Mouse (Mus musculus) lung, postnatal 36 days (tissue): ENCODE measurements at regions not wholly inside any gene's neighbourhood (a gene's known extent, or its start where the extent isn't known, plus 50 kb on each side); places are given as distances from the start of the nearest gene placed in this dataset.
A peak's percentile ranks its signal among the peaks of the same experiment; 100 is the strongest.

ENCODE experiments used
- DNase-seq: peaks from one replicate; pipeline ENCODE4 v3.0.0; 2022; ENCODE audit warnings: mixed read lengths

DNA sequence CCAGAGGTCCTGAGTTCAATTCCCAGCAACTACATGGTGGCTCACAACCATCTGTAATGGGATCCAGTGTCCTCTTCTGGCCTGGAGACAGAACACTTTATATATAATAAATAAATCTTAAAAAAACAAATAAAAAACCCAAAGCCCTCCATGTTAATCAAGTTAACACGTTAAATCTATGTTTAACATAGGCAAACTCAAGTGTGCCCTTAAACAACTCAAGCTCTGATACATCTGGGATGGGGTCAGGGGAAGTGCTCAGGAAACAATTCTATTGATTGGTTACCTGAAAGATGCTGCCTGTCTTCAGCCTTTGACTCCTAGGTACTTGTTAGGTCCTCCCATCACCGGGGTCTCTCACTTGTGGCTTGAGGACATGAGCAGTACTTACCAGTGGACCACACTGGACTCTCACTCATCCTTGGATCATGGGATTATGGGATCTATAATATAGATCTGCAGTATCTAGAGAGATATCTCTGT, 89.1 kb upstream of the Cpm start:
- DNase-seq: no peak

GRCm38 (mm10) chr10:117539532-117539931, 89.8 kb upstream of the Cpm start:
- DNase-seq: no peak

DNA sequence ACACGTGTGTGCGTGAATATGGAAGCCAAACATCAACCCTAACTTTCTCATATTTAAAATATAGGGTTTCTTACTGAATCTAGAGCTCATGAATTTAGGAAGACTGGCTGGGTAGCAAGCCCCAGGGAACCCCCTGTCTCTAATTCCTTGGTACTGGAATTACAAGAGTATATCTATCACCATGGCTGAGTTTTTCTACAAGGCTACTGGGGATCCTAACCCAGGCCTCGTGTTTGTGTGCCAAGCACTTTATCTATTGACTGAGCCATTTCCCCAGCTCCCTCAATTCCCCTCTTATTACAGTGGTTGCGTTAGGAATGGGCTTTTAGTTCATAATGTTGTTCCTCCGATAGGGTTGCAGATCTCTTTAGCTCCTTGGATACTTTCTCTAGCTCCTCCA, 90.6 kb upstream of the Cpm start:
- DNase-seq: no peak

DNA sequence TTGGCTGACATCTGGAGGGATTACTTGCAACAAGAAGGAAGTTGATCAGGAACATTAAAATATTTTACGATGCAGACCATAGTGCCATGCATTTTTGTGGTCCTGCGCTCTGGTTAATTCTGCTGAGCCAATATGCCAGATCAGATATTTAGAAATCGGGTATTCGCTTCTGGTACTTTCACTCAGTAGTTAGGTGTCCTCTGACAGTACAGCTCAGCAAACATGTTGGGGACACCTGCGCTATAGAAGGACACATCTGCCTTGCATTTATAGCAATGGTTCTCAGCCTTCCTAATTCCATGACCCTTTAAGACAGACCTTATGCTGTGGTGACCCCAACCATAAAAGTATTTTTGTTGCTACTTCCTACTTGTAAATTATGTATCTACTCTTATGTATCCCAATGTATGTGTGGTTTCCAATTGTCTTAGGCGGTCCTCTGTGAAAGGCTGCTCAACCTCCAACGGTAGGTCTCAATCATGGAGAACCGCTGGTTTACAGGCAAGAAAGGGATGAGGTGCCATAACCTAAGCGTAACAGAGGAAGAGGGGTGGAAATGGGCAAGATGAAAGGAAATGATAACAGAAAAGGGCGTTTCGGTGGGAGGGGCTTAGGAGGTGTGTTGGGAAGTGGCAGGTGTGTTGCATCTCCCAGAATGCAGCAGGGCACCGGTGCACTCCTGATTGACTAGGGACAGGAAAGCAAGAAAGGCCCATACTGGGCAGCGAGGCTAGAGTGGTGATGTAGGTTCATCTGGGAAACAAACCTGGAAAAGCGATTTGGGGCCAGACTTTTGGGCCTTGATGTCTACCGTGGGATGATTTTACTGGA, 92.3 kb upstream of the Cpm start:
- DNase-seq: no peak

DNA sequence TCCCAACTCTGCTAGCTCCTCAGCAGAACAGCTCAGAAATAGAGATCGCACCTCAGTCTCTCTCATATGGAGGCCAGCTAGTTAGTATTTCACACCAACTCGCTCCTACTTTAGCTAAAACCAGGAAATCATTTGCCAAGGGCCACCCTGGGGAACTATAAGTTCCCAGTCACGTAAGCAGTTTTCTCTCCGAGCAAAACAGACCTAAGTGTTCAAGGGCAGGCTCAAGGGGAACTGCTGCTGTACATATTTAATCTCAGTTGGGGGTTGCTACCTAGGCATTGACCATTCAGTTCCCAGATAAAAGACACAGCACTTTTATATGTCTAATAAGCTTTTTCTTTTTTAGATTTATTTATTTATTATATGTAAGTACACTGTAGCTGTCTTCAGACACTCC, 93.5 kb upstream of the Cpm start:
- no peak for DNase-seq

GRCm38 (mm10) chr10:117534992-117535719, 94.1 kb upstream of the Cpm start:
- DNase-seq: no peak

- DNase-seq: no peak
Measured at GRCm38 (mm10) chr10:117534478-117534877, 94.8 kb upstream of the Cpm start.

DNA sequence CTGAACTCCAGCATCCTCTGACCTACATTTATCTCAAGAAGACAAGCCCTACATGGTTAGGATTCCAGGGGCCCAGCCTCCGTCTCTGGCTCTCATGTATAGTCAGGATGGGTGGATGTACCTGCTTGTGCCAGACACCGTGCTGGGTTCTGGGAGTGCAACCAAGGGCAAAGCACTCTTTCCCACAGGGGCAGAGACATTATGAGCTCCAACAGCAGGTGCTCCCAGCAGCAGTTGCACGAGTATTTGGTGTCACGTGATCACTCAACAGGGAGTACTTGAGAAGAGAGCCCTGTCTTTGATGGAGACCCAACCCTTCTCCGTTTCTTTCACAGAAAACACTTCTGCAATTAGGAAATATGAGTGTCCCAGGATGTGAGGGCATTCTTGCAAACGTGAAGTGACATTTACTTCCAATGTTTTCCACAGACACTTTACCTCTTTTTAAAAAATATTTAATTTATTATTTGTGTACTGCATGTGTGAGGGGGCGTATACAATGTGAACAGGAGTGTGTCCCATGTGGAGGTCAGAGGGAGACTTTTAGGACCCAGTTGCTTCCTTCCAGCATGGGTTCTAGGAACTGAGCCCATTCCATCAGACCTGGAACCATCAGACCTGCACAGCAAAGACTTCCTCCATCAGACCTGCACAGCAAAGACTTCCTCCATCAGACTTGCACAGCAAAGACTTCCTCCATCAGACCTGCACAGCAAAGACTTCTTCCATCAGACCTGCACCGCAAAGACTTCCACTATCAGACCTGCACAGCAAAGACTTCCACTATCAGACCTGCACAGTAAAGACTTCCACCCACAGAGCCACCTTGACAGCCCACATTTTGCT, 95.5 kb upstream of the Cpm start:
- peak; percentile 36 for DNase-seq

DNA sequence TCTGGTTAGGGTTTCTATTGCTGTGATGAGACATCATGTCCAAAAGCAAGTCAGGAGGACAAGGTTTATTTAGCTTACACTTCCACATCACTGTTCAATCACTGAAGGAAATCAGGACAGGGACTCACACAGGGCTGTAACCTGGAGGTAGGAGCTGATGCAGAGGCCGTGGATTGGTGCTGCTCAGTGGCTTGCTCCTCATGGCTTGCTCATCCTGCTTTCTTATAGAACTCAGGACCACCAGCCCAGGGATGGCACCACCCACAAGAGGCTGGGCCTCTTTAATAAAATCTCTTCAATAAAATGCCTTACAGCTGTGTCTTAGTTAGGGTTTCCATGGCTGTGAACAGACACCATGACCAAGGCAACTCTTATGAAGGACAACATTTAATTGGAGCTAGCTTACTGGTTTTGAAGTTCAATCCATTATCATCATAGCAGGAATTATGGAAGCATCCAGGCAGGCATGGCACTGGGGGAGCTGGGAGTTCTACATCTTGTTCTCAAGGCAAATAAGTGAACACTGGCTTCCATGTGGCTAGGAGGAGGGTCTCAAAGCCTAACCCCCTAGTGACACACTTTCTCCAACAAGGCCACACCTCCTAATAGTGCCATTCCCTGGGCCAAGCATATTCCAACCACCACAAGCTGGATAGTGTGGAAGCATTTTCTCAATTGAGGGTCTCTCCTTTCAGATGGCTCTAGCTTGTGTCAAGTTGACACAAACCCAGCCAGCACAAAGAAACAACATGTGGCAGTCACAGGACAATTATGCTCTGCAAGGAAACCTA, 96.4 kb upstream of the Cpm start:
- DNase-seq: no peak

GRCm38 (mm10) chr10:117531798-117532747, 97.2 kb upstream of the Cpm start:
- peak; percentile 12 for DNase-seq

GRCm38 (mm10) chr10:117530859-117531602, 98.3 kb upstream of the Cpm start:
- DNase-seq: peak; percentile 26

DNA sequence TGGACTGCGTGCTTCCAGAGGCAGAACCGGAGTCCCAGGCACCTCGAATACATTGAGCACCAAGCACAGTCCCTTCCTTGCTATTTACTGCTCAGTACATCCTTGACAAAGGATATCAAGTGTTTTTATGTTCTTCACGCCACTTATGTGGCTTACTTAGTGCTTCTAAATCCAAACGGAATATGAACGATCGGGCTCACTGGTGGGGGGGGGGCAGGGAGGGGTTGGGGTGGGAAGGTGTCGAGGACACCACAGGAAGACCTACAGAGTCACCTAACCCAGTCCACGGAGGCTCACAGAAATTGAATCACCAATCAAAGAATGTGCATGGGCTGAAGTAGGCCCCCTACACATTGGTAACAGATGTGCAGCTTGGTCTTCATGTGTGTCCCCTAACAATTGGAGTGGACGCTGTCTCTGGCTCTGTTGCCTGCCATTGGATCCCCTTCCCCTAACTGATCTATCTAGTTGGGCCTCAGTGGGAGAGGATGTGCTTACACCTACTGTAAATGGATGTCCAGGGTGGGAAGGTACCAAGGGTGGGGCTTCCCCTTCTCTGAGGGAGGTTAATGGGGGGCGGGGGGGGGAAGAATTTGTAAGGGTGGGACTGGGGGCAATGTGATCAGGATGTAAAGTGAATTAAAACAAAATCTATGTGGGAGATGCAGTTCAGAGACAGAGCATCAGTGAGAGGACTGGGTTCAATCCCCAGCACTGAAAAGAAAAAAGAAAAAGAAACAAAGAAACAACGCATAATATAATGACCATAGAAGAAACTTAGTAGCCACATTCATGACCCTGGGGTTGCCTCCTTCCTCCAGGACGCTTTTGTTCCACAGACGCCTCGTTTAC, 99.1 kb upstream of the Cpm start:
- DNase-seq: no peak

GRCm38 (mm10) chr10:117529269-117530006, 99.9 kb upstream of the Cpm start:
- DNase-seq: no peak

DNA sequence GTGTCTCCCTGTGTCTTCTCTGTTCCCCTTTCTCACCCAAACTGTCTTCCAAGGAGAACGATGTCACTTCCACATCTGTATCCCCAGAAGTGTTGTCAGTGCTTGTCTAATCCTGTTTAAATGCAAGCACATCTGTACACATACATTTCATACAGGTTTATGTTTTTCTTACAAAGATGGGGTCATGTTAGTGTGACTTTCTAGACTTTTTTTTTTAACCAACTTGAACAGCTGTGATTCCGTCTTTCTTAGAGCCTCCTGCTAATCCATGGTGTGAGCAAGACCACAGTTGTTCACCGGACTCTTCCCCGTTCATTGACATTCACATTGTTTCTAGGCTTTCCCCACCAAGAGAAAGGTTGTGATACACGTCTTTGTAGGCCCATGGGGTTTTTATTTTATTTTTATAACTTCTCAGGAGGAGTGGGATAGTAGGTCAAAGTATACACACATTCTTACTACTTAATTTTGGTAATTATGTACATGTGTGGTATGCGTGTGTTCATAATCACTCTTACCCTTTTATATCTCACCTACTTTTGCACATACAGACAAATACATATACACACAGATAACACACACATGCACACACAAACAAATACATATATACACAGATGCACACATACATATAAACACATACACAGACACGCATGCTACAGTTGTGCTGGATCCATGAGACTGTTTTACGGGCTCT, 100.6 kb upstream of the Cpm start:
- DNase-seq: no peak

DNA sequence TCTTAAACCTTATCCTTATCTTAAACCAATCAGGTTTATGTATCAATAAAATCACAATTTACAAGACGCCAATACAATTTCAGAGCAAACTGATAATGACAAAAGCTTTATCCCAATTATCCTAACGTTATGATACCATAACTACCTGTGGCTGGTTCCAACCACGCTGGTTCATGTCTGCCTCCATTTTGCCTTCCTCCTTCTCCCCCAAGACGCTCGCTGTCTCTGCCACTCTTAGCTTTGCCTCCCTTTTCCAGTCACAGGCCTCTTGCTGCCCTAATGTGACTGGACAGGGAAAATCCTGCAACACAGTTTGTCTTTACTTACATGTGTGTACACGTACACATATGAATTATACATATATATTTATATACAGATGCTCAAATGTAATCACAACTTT, 101.3 kb upstream of the Cpm start:
- DNase-seq: no peak

GRCm38 (mm10) chr10:117527243-117527642, 102.1 kb upstream of the Cpm start:
- DNase-seq: no peak

DNA sequence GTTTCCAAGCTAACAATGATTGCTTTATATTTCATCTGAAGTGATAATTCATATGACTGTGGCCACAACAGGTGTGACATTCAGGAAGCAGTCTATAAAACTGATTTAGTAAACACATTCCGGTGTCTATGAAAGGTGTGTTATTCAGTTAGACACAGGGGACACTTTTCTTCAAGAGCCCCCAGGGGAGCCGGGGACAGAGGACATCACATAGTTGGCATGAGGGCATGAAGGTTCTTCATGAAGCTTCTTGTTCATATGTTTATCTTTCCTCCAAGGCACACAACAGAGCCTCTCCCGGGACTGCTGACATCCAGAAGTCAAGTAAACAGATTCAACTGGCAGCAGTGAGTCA, 102.5 kb upstream of the Cpm start:
- no peak for DNase-seq
